Mouse (Mus musculus) erythroblast, embryonic 14.5 days (primary cell): ENCODE measurements around the gene Gjb3.

ENCODE experiments used
- GATA1 ChIP-seq: IDR thresholded peaks from 2 replicates; pipeline ENCODE4 v1.6.1; 2012; ENCODE audit warnings: low read length, inconsistent platforms, mixed read lengths
- TAL1 ChIP-seq: IDR thresholded peaks from 3 replicates; pipeline ENCODE4 v1.6.1; 2012; ENCODE audit warnings: low read length, inconsistent platforms, mixed read lengths

DNA sequence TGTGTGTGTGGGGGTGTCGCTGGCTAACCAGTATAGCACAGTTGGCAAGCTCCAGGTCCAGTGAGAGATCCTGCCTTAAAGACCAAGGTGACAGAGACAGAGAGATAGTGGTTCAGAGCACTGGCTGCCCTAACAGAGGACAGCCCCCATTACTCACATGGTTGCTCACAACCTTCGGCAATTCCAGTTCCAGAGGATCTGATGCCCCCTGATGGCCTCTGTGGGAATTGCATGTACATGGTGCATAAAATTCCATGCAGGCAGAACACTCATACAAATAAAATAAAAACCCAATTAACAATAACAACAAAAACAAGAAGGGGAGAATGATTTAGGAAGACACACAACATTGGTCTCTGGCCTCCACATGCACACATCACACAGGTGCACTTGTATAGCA lies 39.8 kb upstream of the Gjb3 start:
- TF ChIP-seq GATA1 (no peak), TAL1 (no peak)
